Mouse (Mus musculus) kidney, adult 2 months (tissue): ENCODE measurements around the gene Rtn4rl2. TPM values are rescaled to one million over a fixed set of nuclear protein-coding genes. Genes with fewer than 3 reads are reported as not detected.
A peak's percentile ranks its signal among the peaks of the same experiment; 100 is the strongest.

ENCODE experiments used
- DNase-seq: peaks from one replicate; pipeline ENCODE4 v3.0.0; 2021
- H3K27ac ChIP-seq: fragments of 200-500 bp; 2 replicates; pipeline ENCODE4 v1.5.1; 2012; ENCODE audit warnings: low read depth, low read length, control low read depth, inconsistent platforms; ENCODE audit not compliant: insufficient read depth
- H3K27me3 ChIP-seq: fragments of 200-500 bp; replicated peaks from 2 replicates; pipeline ENCODE4 v1.6.1; 2012; ENCODE audit warnings: mild to moderate bottlenecking, moderate library complexity, low read length, inconsistent platforms; ENCODE audit not compliant: control insufficient read depth, insufficient read depth
- H3K36me3 ChIP-seq: fragments of 200-500 bp; 2 replicates; pipeline ENCODE4 v1.6.1; 2012; ENCODE audit warnings: mild to moderate bottlenecking, moderate library complexity, low read length, inconsistent platforms; ENCODE audit not compliant: control insufficient read depth, insufficient read depth
- H3K4me1 ChIP-seq: fragments of 200-500 bp; 2 replicates; pipeline ENCODE4 v1.6.1; 2011; ENCODE audit warnings: low read length; ENCODE audit not compliant: control insufficient read depth, insufficient read depth
- H3K4me3 ChIP-seq: fragments of 200-500 bp; 2 replicates; pipeline ENCODE4 v1.5.1; 2011; ENCODE audit warnings: mild to moderate bottlenecking, low read depth, low read length, control low read depth; ENCODE audit not compliant: insufficient read depth
- CTCF ChIP-seq: fragments of 200-500 bp; conservative IDR thresholded peaks from 2 replicates; pipeline ENCODE4 v1.5.1; 2011; ENCODE audit warnings: low read depth, mild to moderate bottlenecking, control low read depth, low read length, moderate library complexity, mixed read lengths; ENCODE audit not compliant: insufficient read depth, insufficient read length
- POLR2A ChIP-seq: fragments of 200-500 bp; IDR thresholded peaks from one replicate; pipeline ENCODE4 v1.6.1; 2011; ENCODE audit warnings: low read depth, low read length, control low read depth
- WGBS: fragments of 180-500 bp; shearing (Covaris S2); methylation state at CpG from one replicate; pipeline ENCODE4 v1.1.7; 2018; 5-methylcytosine and 5-hydroxymethylcytosine counted together
- polyA plus RNA-seq: library from polyadenylated mRNA; depleted of rRNA; stranded (reverse); fragments of >200 nt; gene quantifications from 2 replicates; pipeline ENCODE4 v1.2.3, GENCODE M21; 2012

Rtn4rl2 gene
- polyA plus RNA-seq, 1 experiment = 1.4 TPM

DNA sequence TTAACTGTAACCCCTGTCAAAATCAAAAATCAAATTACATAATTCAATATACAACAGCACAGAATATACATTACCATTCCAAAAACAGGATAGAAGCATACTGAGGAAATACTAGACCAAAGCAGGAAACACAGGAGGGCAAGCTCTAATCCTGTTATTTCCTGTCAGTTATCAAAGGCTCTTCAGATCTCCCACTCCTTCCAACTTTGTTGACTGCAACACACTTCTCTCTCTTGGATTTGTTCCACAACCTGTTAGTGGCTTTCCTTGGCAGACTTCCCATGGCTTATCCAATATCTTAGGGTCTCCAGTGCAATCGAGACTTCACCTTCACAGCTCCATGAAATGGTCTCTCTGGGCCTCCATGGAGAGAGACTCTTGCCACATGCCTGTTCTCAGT lies 41.3 kb downstream of the Rtn4rl2 start:
- H3K4me3 ChIP-seq = no peak overlapping the region
- DNase-seq = no peak
- peaks cover 5% of the 10 kb centered on the region; the same call in 1 of the 2 replicates for H3K4me1 ChIP-seq
- no peak for TF ChIP-seq POLR2A
- no peak for TF ChIP-seq CTCF
- 71% methylated on average over 1 of the region's 1 CpGs for WGBS
- peaks cover 4% of the 10 kb centered on the region; the same call in 1 of the 2 replicates for H3K27me3 ChIP-seq
- H3K27ac ChIP-seq = no peak overlapping the region
- no peaks in the 10 kb centered on the region for H3K36me3 ChIP-seq

DNA sequence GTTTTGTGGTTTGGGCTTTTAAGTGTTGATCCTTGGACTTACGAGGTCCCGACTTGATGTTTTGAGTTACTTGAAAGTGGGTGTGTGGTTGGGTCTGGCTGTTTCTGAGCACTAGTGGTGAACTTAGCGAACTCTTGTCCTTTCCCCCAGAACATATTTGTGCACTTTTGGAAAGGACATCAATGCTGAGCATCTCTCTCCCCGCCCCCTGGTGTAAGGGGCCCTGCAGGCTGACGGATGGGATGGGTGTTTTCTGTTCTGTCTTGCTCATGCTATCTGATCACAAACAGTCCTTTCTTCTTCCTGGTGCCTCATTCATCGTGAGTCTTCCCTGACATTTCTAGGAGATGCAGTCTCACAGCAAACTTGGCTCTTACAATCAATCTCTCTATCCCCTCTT lies 42.9 kb downstream of the Rtn4rl2 start:
- TF ChIP-seq CTCF = no peak
- no peak for TF ChIP-seq POLR2A
- 79% methylated on average over 6 of the region's 6 CpGs for WGBS
- Histone ChIP-seq H3K36me3 (no peaks in the 10 kb centered on the region), H3K27me3 (peaks cover 4% of the 10 kb centered on the region; the same call in 1 of the 2 replicates), H3K4me3 (no peak overlapping the region), H3K4me1 (peaks cover 10% of the 10 kb centered on the region; the same call in 1 of the 2 replicates), H3K27ac (no peak overlapping the region)
- no peak for DNase-seq

GRCm38 (mm10) chr2:84841905-84842304 lies 44.6 kb downstream of the Rtn4rl2 start:
- Histone ChIP-seq H3K4me1 (peaks cover 10% of the 10 kb centered on the region; the same call in 1 of the 2 replicates), H3K4me3 (no peak overlapping the region), H3K27ac (no peak overlapping the region), H3K27me3 (peaks cover 4% of the 10 kb centered on the region; the same call in 1 of the 2 replicates), H3K36me3 (no peaks in the 10 kb centered on the region)
- no peak for DNase-seq
- TF ChIP-seq POLR2A (no peak), CTCF (no peak)

DNA sequence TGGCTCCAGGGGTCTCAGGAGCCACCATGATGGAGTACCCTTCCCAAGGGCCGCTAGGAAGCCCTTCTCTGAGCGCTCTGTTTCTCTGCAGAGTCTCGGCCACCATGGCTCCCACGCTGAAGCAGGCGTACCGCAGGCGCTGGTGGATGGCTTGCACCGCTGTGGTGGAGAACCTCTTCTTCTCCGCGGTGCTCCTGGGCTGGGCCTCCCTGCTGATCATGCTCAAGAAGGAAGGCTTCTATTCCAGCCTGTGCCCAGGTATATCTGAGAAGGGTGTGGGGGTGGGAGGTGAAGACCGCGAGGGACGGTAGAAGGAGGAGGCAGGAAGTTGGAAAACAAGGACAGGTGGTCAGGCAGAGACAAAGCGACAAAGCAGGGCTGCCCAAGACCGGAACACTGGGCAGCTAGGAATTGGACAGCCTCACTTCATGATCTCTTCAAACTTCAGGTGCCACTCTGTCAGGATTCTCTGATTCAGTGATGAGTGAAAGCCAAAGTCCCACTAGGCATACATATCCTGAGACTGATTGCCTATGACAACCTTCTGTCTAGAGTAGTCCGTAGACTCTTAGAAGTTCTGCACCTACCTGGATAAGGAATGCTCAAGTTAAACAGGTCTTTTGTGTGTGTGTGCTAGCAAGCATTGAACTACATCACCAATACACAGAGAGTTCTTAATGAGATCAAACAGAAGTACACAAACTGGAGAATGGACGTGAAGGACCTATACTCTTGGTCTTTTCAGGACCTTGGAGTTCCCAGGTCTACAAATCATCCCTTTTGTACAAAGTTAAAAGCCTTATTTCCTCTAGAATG lies 45.6 kb downstream of the Rtn4rl2 start:
- Histone ChIP-seq H3K27ac (no peak overlapping the region), H3K27me3 (peaks cover 4% of the 10 kb centered on the region; the same call in 1 of the 2 replicates), H3K4me1 (peaks cover 10% of the 10 kb centered on the region; the same call in 1 of the 2 replicates), H3K4me3 (peak overlapping the region; percentile 58; the same call in 1 of the 2 replicates), H3K36me3 (no peaks in the 10 kb centered on the region)
- TF ChIP-seq CTCF (no peak), POLR2A (no peak)
- no peak for DNase-seq
- 11% methylated on average over 17 of the region's 17 CpGs for WGBS

- under 1% methylated on average over 54 of the region's 54 CpGs for WGBS
- Histone ChIP-seq H3K36me3 (no peaks in the 10 kb centered on the region), H3K27me3 (peaks cover 4% of the 10 kb centered on the region; the same call in 1 of the 2 replicates), H3K27ac (0 out of 2 replicates have a peak overlapping the region, but pooled peaks have one; percentile 36), H3K4me1 (peaks cover 10% of the 10 kb centered on the region; the same call in 1 of the 2 replicates), H3K4me3 (peak overlapping the region; percentile 58)
- TF ChIP-seq POLR2A (no peak), CTCF (no peak)
- DNase-seq = peak; percentile 59
These were observed 46.3 kb downstream of the Rtn4rl2 start for GRCm38 (mm10) chr2:84840016-84840747.

DNA sequence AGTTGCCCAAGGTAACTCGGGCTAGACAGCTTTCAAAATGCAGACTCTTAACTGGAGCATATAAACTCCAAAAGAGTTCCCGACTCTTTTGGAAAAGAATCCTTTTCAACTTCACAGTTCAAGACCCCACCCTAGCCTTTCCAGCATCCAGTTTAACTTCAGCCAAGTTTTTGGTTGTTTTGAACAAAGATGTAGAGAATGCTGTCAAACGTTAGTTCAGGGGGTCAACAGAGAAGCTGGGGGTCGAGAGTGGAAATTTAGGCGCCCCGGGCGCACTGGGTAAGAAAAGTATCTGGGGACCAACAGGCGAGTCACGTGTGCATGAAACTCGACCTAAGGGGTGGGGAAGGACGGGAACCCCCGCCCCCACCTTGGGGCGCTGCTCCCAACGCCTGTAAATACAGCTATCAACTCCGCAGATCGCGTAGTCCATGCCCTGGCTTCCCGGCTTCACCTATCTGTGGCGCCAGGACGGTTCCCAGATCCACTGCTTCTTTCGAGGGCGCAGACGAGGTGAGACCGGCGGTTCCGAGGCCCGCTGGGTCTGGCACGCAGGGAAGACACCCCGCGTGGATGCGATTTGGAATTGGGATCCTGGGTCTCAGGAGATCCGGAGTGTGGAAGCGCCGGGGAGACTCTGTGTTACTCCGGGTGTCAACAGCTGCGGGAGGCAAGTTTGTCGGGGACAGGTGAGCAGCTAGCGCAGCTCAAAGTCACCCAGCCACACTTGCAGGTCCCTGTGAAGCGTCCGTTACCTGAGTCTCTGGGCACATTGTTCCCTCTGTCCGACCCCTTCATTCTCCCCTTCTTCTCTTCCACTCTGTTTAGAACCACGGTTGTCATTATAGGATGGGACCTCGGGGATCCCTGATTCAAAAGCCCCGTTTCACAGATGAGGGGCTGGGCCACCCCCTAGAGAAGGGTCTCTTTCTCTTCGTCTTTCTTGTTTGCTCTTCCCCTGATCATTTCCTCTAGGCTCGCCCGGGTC lies 47.2 kb downstream of the Rtn4rl2 start:
- Histone ChIP-seq H3K4me1 (peaks cover 10% of the 10 kb centered on the region; the same call in 1 of the 2 replicates), H3K36me3 (no peaks in the 10 kb centered on the region), H3K27me3 (peaks cover 4% of the 10 kb centered on the region; the same call in 1 of the 2 replicates), H3K27ac (0 out of 2 replicates have a peak overlapping the region, but pooled peaks have one; percentile 36), H3K4me3 (peak overlapping the region; percentile 58)
- no peak for TF ChIP-seq CTCF
- no peak for TF ChIP-seq POLR2A
- WGBS = 2% methylated on average over 47 of the region's 47 CpGs
- DNase-seq = peak; percentile 29
